Mouse (Mus musculus): Measurements from ENCODE around the gene Ndufaf2. TPM values are rescaled to one million over a fixed set of nuclear protein-coding genes. Genes with fewer than 3 reads are reported as not detected.

The Ndufaf2 gene
- polyA plus RNA-seq, 1 experiment from 2014 or later, result 63.1 TPM

DNA sequence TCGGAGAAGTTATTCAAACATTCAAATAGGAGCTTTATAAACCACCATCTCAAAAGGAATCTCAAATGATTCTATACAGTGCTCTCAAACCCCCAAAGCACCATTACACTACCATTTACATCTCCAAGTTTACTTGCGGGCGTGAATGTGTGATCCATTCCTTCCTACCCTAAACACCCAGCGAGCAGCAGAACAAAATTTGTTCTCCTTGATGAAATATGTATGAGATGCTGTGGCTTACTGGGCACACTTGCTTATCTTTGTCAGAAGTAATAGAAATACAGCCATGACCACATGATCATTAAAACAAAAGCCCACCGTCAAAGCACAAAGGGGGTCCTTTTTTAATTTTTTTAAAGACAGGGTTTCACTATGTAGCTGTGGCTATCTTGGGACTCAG lies 44.9 kb downstream of the Ndufaf2 start:
- Histone ChIP-seq H3K36me3 (no peaks in the 10 kb centered on the region), H3K27me3 (replicated peaks) (no peaks in the 10 kb centered on the region), H3K4me3 (replicated peaks) (no peak overlapping the region), H3K9ac (no peak overlapping the region), H3K27ac (no peak overlapping the region), H3K4me2 (replicated peaks) (no peak overlapping the region), H3K4me1 (replicated peaks) (no peaks in the 10 kb centered on the region), H3K9me3 (no peaks in the 10 kb centered on the region)
- 70% methylated on average over 5 of the region's 5 CpGs for WGBS
- no peak for ATAC-seq

DNA sequence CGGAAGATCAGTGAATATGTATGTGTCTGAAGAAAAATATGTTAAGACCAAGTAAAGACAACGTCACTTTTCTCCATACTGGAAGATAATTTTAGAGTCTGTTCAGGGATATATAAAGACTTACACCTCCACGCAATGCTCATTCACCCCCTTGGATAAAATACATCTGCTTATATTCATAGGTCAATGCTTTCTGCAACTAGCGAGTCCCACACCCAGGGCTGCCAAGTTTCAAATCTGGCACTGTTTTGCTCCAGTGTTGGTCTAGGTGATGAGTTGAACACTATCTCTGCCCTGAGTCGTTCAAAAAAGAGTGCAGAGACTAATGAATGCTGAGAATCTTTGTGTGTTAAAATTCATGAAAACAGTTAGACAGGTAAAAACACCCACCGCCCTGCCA lies 47.5 kb downstream of the Ndufaf2 start:
- Histone ChIP-seq H3K27ac (no peak overlapping the region), H3K4me1 (replicated peaks) (no peaks in the 10 kb centered on the region), H3K4me2 (replicated peaks) (no peak overlapping the region), H3K9ac (no peak overlapping the region), H3K36me3 (no peaks in the 10 kb centered on the region), H3K9me3 (no peaks in the 10 kb centered on the region), H3K4me3 (replicated peaks) (no peak overlapping the region), H3K27me3 (replicated peaks) (no peaks in the 10 kb centered on the region)
- WGBS, result 87% methylated on average over 6 of the region's 6 CpGs
- ATAC-seq, result no peak

- 28% methylated on average over 2 of the region's 2 CpGs for WGBS
- Histone ChIP-seq H3K4me2 (replicated peaks) (no peak overlapping the region), H3K27me3 (replicated peaks) (no peaks in the 10 kb centered on the region), H3K4me1 (replicated peaks) (0 out of 2 replicates have a peak, but pooled peaks cover under 1% of the 10 kb centered on the region), H3K4me3 (replicated peaks) (no peak overlapping the region), H3K9me3 (no peaks in the 10 kb centered on the region), H3K36me3 (no peaks in the 10 kb centered on the region), H3K27ac (no peak overlapping the region), H3K9ac (no peak overlapping the region)
- no peak for ATAC-seq
Observed at GRCm38 (mm10) chr13:108100700-108101099, 57.7 kb downstream of the Ndufaf2 start.

GRCm38 (mm10) chr13:108096446-108096845 lies 62.0 kb downstream of the Ndufaf2 start:
- H3K27me3 ChIP-seq (replicated peaks), result no peaks in the 10 kb centered on the region
- no peak overlapping the region for H3K4me2 ChIP-seq (replicated peaks)
- H3K9me3 ChIP-seq, result no peaks in the 10 kb centered on the region
- no peak for ATAC-seq
- H3K9ac ChIP-seq, result no peak overlapping the region
- H3K36me3 ChIP-seq, result no peaks in the 10 kb centered on the region
- H3K4me1 ChIP-seq (replicated peaks), result 0 out of 2 replicates have a peak, but pooled peaks cover 4% of the 10 kb centered on the region
- no peak overlapping the region for H3K27ac ChIP-seq
- 62% methylated on average over 7 of the region's 7 CpGs for WGBS
- no peak overlapping the region for H3K4me3 ChIP-seq (replicated peaks)

- H3K9ac ChIP-seq, result no peak overlapping the region
- H3K9me3 ChIP-seq, result no peaks in the 10 kb centered on the region
- no peak overlapping the region for H3K4me3 ChIP-seq (replicated peaks)
- no peak for ATAC-seq
- H3K36me3 ChIP-seq, result no peaks in the 10 kb centered on the region
- no peak overlapping the region for H3K27ac ChIP-seq
- WGBS, result 74% methylated on average over 7 of the region's 7 CpGs
- 0 out of 2 replicates have a peak, but pooled peaks cover 4% of the 10 kb centered on the region for H3K4me1 ChIP-seq (replicated peaks)
- no peak overlapping the region for H3K4me2 ChIP-seq (replicated peaks)
- no peaks in the 10 kb centered on the region for H3K27me3 ChIP-seq (replicated peaks)
Observed at GRCm38 (mm10) chr13:108095617-108096016, 62.8 kb downstream of the Ndufaf2 start.

DNA sequence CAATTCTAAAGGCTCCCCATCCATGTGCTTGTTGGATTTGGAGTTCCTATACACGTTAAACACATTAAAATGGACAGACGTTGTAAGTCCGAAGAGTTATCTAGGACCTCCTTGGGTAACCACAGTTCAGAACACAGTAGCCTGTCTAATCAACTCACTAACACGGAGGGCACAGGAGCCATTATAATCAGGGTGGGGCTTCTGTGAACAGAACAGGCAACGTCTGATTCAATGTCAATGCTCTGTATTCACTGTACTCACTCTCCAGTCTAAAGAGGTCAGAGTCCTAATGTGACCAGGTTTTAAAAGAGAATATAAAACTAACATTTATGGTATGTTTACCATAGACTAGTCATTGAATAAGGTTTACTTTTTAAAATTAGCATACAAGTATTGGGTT lies 63.7 kb downstream of the Ndufaf2 start:
- Histone ChIP-seq H3K9ac (no peak overlapping the region), H3K27ac (no peak overlapping the region), H3K4me1 (replicated peaks) (0 out of 2 replicates have a peak, but pooled peaks cover 4% of the 10 kb centered on the region), H3K9me3 (no peaks in the 10 kb centered on the region), H3K4me2 (replicated peaks) (no peak overlapping the region), H3K36me3 (no peaks in the 10 kb centered on the region), H3K4me3 (replicated peaks) (no peak overlapping the region), H3K27me3 (replicated peaks) (no peaks in the 10 kb centered on the region)
- WGBS, result 84% methylated on average over 5 of the region's 5 CpGs
- peak; percentile 31; the same call in 1 of the 2 replicates for ATAC-seq

DNA sequence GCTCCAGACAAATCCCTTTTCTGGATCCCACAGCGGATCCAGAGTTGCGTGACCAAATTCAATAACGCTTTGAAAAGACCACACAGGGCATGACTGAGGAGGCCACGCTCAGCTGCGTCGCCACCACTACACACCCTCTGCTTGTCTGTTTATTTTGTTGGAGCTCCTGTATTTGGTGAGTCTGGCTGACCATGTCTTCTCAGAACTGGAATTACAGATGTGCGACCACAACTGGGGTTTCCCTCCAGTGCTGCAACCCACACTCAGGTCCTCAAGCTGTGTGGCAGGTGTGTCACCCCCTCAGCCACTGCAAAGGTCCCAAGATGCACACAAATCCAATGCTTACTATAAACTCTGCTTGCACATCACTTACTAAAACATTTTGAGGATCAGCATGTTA lies 66.1 kb downstream of the Ndufaf2 start:
- Histone ChIP-seq H3K9me3 (no peaks in the 10 kb centered on the region), H3K36me3 (no peaks in the 10 kb centered on the region), H3K4me2 (replicated peaks) (no peak overlapping the region), H3K27ac (no peak overlapping the region), H3K27me3 (replicated peaks) (no peaks in the 10 kb centered on the region), H3K4me1 (replicated peaks) (0 out of 2 replicates have a peak, but pooled peaks cover 4% of the 10 kb centered on the region), H3K9ac (no peak overlapping the region), H3K4me3 (replicated peaks) (no peak overlapping the region)
- WGBS, result 90% methylated on average over 7 of the region's 7 CpGs
- ATAC-seq, result no peak

GRCm38 (mm10) chr13:108086724-108087123 lies 71.7 kb downstream of the Ndufaf2 start:
- Histone ChIP-seq H3K4me1 (replicated peaks) (no peaks in the 10 kb centered on the region), H3K27ac (no peak overlapping the region), H3K9me3 (no peaks in the 10 kb centered on the region), H3K27me3 (replicated peaks) (no peaks in the 10 kb centered on the region), H3K36me3 (no peaks in the 10 kb centered on the region), H3K4me3 (replicated peaks) (no peak overlapping the region), H3K4me2 (replicated peaks) (no peak overlapping the region), H3K9ac (no peak overlapping the region)
- ATAC-seq, result no peak
- 72% methylated on average over 4 of the region's 4 CpGs for WGBS

GRCm38 (mm10) chr13:108086036-108086435 lies 72.4 kb downstream of the Ndufaf2 start:
- no peak overlapping the region for H3K27ac ChIP-seq
- H3K9me3 ChIP-seq, result no peaks in the 10 kb centered on the region
- H3K9ac ChIP-seq, result no peak overlapping the region
- H3K4me1 ChIP-seq (replicated peaks), result no peaks in the 10 kb centered on the region
- WGBS, result 78% methylated on average over 5 of the region's 5 CpGs
- no peak for ATAC-seq
- H3K4me3 ChIP-seq (replicated peaks), result no peak overlapping the region
- no peaks in the 10 kb centered on the region for H3K27me3 ChIP-seq (replicated peaks)
- H3K36me3 ChIP-seq, result no peaks in the 10 kb centered on the region
- no peak overlapping the region for H3K4me2 ChIP-seq (replicated peaks)

DNA sequence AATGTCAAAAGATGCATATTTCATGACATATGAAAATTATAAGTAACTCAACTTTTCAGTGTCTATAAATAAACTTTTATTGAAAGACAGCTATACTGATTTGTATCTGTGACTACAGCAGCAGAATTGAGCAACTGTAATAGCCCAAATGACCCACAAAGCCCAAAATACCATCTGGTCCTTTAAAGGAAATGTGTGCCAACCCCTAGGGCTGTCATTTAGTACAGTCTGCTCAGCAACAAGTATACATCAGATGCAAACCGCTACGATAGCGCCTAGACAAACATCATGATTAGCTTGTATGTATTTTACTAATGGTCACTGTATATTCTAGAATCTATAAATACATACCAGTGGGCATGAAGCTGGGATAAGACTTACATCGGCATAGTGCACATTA lies 74.3 kb downstream of the Ndufaf2 start:
- Histone ChIP-seq H3K4me1 (replicated peaks) (no peaks in the 10 kb centered on the region), H3K4me2 (replicated peaks) (no peak overlapping the region), H3K36me3 (no peaks in the 10 kb centered on the region), H3K9me3 (no peaks in the 10 kb centered on the region), H3K27me3 (replicated peaks) (no peaks in the 10 kb centered on the region), H3K9ac (no peak overlapping the region), H3K4me3 (replicated peaks) (no peak overlapping the region), H3K27ac (no peak overlapping the region)
- 92% methylated on average over 4 of the region's 4 CpGs for WGBS
- no peak for ATAC-seq

DNA sequence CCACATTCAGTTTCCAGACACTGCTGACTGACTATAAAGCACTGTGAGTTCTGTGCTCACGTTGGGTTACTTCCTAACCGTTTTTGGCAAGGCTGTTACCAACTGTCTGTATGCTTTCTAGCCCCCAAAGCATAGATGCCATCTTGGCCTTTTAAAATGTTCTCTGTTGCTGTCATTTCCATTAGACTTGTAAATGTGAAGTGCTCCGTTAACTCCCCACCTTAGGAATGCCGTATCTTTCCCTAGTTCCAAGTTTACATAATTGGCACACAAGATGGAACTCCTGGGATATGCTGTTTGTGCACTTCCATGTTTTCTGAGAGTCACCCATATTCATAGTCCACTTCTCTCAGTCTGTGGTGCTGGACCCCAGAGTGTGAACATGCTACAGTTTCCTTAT lies 80.5 kb downstream of the Ndufaf2 start:
- no peak for ATAC-seq

GRCm38 (mm10) chr13:108077476-108077875 lies 80.9 kb downstream of the Ndufaf2 start:
- no peak overlapping the region for H3K27ac ChIP-seq
- H3K4me2 ChIP-seq (replicated peaks), result no peak overlapping the region
- 65% methylated on average over 6 of the region's 6 CpGs for WGBS
- H3K27me3 ChIP-seq (replicated peaks), result no peaks in the 10 kb centered on the region
- no peak for ATAC-seq
- no peak overlapping the region for H3K9ac ChIP-seq
- H3K4me3 ChIP-seq (replicated peaks), result no peak overlapping the region
- H3K9me3 ChIP-seq, result no peaks in the 10 kb centered on the region
- H3K4me1 ChIP-seq (replicated peaks), result no peaks in the 10 kb centered on the region
- H3K36me3 ChIP-seq, result no peaks in the 10 kb centered on the region

More for the DNA sequence above, 80.5 kb downstream of the Ndufaf2 start:
- Histone ChIP-seq H3K4me3 (replicated peaks) (no peak overlapping the region), H3K27me3 (replicated peaks) (no peaks in the 10 kb centered on the region), H3K36me3 (no peaks in the 10 kb centered on the region), H3K9ac (no peak overlapping the region), H3K27ac (no peak overlapping the region), H3K9me3 (no peaks in the 10 kb centered on the region), H3K4me2 (replicated peaks) (no peak overlapping the region), H3K4me1 (replicated peaks) (no peaks in the 10 kb centered on the region)
- WGBS, result 84% methylated on average over 4 of the region's 4 CpGs

GRCm38 (mm10) chr13:108070171-108070570 lies 88.3 kb downstream of the Ndufaf2 start:
- Histone ChIP-seq H3K4me1 (replicated peaks) (no peaks in the 10 kb centered on the region), H3K9ac (no peak overlapping the region), H3K9me3 (no peaks in the 10 kb centered on the region), H3K27ac (no peak overlapping the region), H3K36me3 (no peaks in the 10 kb centered on the region), H3K27me3 (replicated peaks) (no peaks in the 10 kb centered on the region), H3K4me3 (replicated peaks) (no peak overlapping the region), H3K4me2 (replicated peaks) (no peak overlapping the region)
- ATAC-seq, result no peak
- WGBS, result 93% methylated on average over 10 of the region's 10 CpGs
